Comparison of ENCODE assay signal across 29 mouse cellular contexts in genomic region chr10:10315631-10316030, GRCm38 (mm10).
DNase-seq lines count a peak whose midpoint lies in the region; ATAC-seq and TF ChIP-seq lines count a peak whose summit lies in the region.
"Had no signal": no experiment of that assay in that cellular context is flagged by ENCODE, and none has a peak within 500 bp of the region (broad histone marks: within the 10 kb centered on the region; RNA-seq: fewer than 3 reads in every experiment).

No protein-coding gene starts in this region.

- no peak overlapping the region for H3ac ChIP-seq in C2C12 (ENCODE audit: control insufficient read depth, insufficient read length, low read depth)

- peak; percentile 49 for ATAC-seq in megakaryocyte, adult 5-6 weeks (ENCODE audit: poor library complexity, severe bottlenecking)
- no peak for ATAC-seq in midbrain, embryonic 15.5 days (replicated peaks)
- ATAC-seq: activated CD4-positive, CD25-positive, alpha-beta regulatory T cell, adult 4 months; forebrain, embryonic 15.5 days; hindbrain, embryonic 16.5 days had no signal

- no peak overlapping the region for H3K4me2 ChIP-seq in midbrain, embryonic 15.5 days
- H3K4me2 ChIP-seq: embryonic facial prominence, embryonic 13.5 days; forebrain, embryonic 12.5 days; forebrain, embryonic 15.5 days; heart, embryonic 12.5 days; heart, embryonic 15.5 days; hindbrain, embryonic 13.5 days had no signal

- no peaks in the 10 kb centered on the region for H3K4me1 ChIP-seq in kidney, adult 2 months (ENCODE audit: control insufficient read depth, insufficient read depth, low read length)
- peaks cover 5% of the 10 kb centered on the region; the same call in 1 of the 2 replicates for H3K4me1 ChIP-seq in midbrain, embryonic 15.5 days
- H3K4me1 ChIP-seq: heart, embryonic 12.5 days; heart, embryonic 15.5 days had no signal

- no peak overlapping the region for H3K4me3 ChIP-seq in kidney, adult 2 months (ENCODE audit: insufficient read depth, low read depth, low read length)
- no peak overlapping the region for H3K4me3 ChIP-seq in C2C12 (ENCODE audit: insufficient read depth, poor library complexity, severe bottlenecking)
- H3K4me3 ChIP-seq in midbrain, embryonic 15.5 days: no peak overlapping the region
- H3K4me3 ChIP-seq: embryonic facial prominence, embryonic 10.5 days; embryonic facial prominence, embryonic 13.5 days; erythroblast, embryonic 14.5 days; forebrain, embryonic 12.5 days; forebrain, embryonic 15.5 days; heart, embryonic 12.5 days; heart, embryonic 15.5 days; hindbrain, embryonic 10.5 days; hindbrain, embryonic 13.5 days had no signal

- no peak overlapping the region for H3K27ac ChIP-seq in kidney, adult 2 months (ENCODE audit: insufficient read depth, low read depth, low read length)
- no peak overlapping the region for H3K27ac ChIP-seq in midbrain, embryonic 15.5 days
- H3K27ac ChIP-seq: embryonic facial prominence, embryonic 10.5 days; embryonic facial prominence, embryonic 13.5 days; forebrain, embryonic 12.5 days; forebrain, embryonic 15.5 days; heart, embryonic 15.5 days; hindbrain, embryonic 10.5 days; hindbrain, embryonic 13.5 days had no signal

- no peaks in the 10 kb centered on the region for H3K36me3 ChIP-seq in kidney, adult 2 months (ENCODE audit: control insufficient read depth, insufficient read depth, low read length)
- H3K36me3 ChIP-seq in C2C12 (ENCODE audit: control insufficient read depth, insufficient read depth): no peaks in the 10 kb centered on the region
- no peaks in the 10 kb centered on the region for H3K36me3 ChIP-seq in midbrain, embryonic 15.5 days (replicated peaks)
- H3K36me3 ChIP-seq: embryonic facial prominence, embryonic 10.5 days; embryonic facial prominence, embryonic 13.5 days; forebrain, embryonic 12.5 days; forebrain, embryonic 15.5 days; heart, embryonic 12.5 days; heart, embryonic 15.5 days; hindbrain, embryonic 10.5 days; hindbrain, embryonic 13.5 days had no signal

- no peaks in the 10 kb centered on the region for H3K9me3 ChIP-seq in midbrain, embryonic 15.5 days
- H3K9me3 ChIP-seq: embryonic facial prominence, embryonic 10.5 days; embryonic facial prominence, embryonic 13.5 days; forebrain, embryonic 12.5 days; forebrain, embryonic 15.5 days; heart, embryonic 12.5 days; heart, embryonic 15.5 days; hindbrain, embryonic 10.5 days; hindbrain, embryonic 13.5 days had no signal

- peak; percentile 51 for DNase-seq in kidney, adult 2 months
- no peak for DNase-seq in kidney, postnatal 14 days
- no peak for DNase-seq in spleen, postnatal 4 days (ENCODE audit: low spot score in 2 of 2)
- no peak for DNase-seq in gastrocnemius, postnatal 4 days (ENCODE audit: low spot score in 2 of 2)
- DNase-seq: adrenal gland, postnatal 10 days; cerebellum, adult 11 months; cerebellum, adult 2 months; cerebellum, adult 9-11 months; cerebellum, postnatal 25 days; embryo, embryonic 11 days; gastrocnemius, postnatal 10 days; gastrocnemius, postnatal 36 days; heart, adult 18-20 months; heart, postnatal 10 days; heart, postnatal 36 days had no signal

- no peaks in the 10 kb centered on the region for H3K27me3 ChIP-seq in kidney, adult 2 months (replicated peaks; ENCODE audit: control insufficient read depth, insufficient read depth, low read length)
- no peaks in the 10 kb centered on the region for H3K27me3 ChIP-seq in C2C12 (ENCODE audit: control insufficient read depth, insufficient read depth, insufficient read length)
- H3K27me3 ChIP-seq in midbrain, embryonic 15.5 days (replicated peaks): no peaks in the 10 kb centered on the region
- H3K27me3 ChIP-seq: embryonic facial prominence, embryonic 13.5 days; forebrain, embryonic 12.5 days; forebrain, embryonic 15.5 days; heart, embryonic 12.5 days; heart, embryonic 15.5 days; hindbrain, embryonic 13.5 days had no signal

- 81% methylated on average over 2 of the region's 2 CpGs for WGBS in kidney, adult 2 months
- 88% methylated on average over 2 of the region's 2 CpGs for WGBS in midbrain, embryonic 15.5 days

- TF ChIP-seq POLR2A in kidney, adult 2 months (IDR thresholded peaks at IDR 0.05; ENCODE audit: low read depth, low read length): no peak

- no peak for TF ChIP-seq CTCF in kidney, adult 2 months (conservative IDR thresholded peaks at IDR 0.05; ENCODE audit: insufficient read depth, insufficient read length, low read depth, low read length)
- TF ChIP-seq CTCF in C2C12 (IDR thresholded peaks at IDR 0.05; ENCODE audit: control insufficient read depth, insufficient read depth, insufficient read length): no peak

- H3K9ac ChIP-seq in midbrain, embryonic 15.5 days: no peak overlapping the region
- H3K9ac ChIP-seq: embryonic facial prominence, embryonic 13.5 days; forebrain, embryonic 12.5 days; forebrain, embryonic 15.5 days; heart, embryonic 12.5 days; heart, embryonic 15.5 days; hindbrain, embryonic 13.5 days had no signal

- H3K79me2 ChIP-seq in C2C12 (ENCODE audit: control insufficient read depth, insufficient read depth): no peaks in the 10 kb centered on the region

- no peaks in the 10 kb centered on the region for H3K79me3 ChIP-seq in C2C12 (ENCODE audit: low read depth)

TF ChIP-seq in C2C12, 6 proteins besides CTCF, POLR2A, EP300 and RAD21:
- TF ChIP-seq FOSL1 (IDR thresholded peaks at IDR 0.05; ENCODE audit: insufficient read depth, low read length, poor library complexity, severe bottlenecking): no peak
- peak; percentile 26 for TF ChIP-seq CEBPB (IDR thresholded peaks at IDR 0.05; ENCODE audit: low read depth)
